Mouse (Mus musculus) adrenal gland (tissue): Measurements from ENCODE around the gene Ube2ql1.

Source experiments
- intact Hi-C: fragments of 180-260 bp; cut with DNase I; formaldehyde crosslinking; loops from one replicate; pipeline ENCODE4 v1.15.1; 2025

Gene Ube2ql1

GRCm38 (mm10) chr13:69717860-69718598, 21.7 kb downstream of the Ube2ql1 start:
- intact Hi-C loops: no loop called here

- intact Hi-C loops: no loop called here
These were observed 31.5 kb downstream of the Ube2ql1 start for GRCm38 (mm10) chr13:69708236-69708635.

GRCm38 (mm10) chr13:69707496-69707895, 32.2 kb downstream of the Ube2ql1 start:
- intact Hi-C loops: no loop called here

GRCm38 (mm10) chr13:69706919-69707318, 32.8 kb downstream of the Ube2ql1 start:
- intact Hi-C loops: no loop called here

- intact Hi-C loops: no loop called here
These were observed 36.2 kb downstream of the Ube2ql1 start for GRCm38 (mm10) chr13:69703505-69703904.

- intact Hi-C loops: no loop called here
These were observed 38.3 kb downstream of the Ube2ql1 start for GRCm38 (mm10) chr13:69701397-69701796.

- intact Hi-C loops: no loop called here
These were observed 38.9 kb downstream of the Ube2ql1 start for GRCm38 (mm10) chr13:69700827-69701226.

GRCm38 (mm10) chr13:69696333-69696991, 43.2 kb downstream of the Ube2ql1 start:
- intact Hi-C loops: loop anchor here (5.0 kb wide), 1 partner anchor 36 kb away; no protein-coding TSS in a partner anchor

- intact Hi-C loops: loop anchor here (2.0 to 5.0 kb wide), 2 partner anchors 300 to 891 kb away; no protein-coding TSS in a partner anchor
These were observed 48.6 kb downstream of the Ube2ql1 start for GRCm38 (mm10) chr13:69691074-69691473.

- intact Hi-C loops: no loop called here
These were observed 52.7 kb downstream of the Ube2ql1 start for GRCm38 (mm10) chr13:69687023-69687422.

GRCm38 (mm10) chr13:69685406-69685818, 54.3 kb downstream of the Ube2ql1 start:
- intact Hi-C loops: no loop called here

GRCm38 (mm10) chr13:69673921-69674618, 65.6 kb downstream of the Ube2ql1 start:
- intact Hi-C loops: no loop called here

GRCm38 (mm10) chr13:69673197-69673920, 66.3 kb downstream of the Ube2ql1 start:
- intact Hi-C loops: no loop called here

- intact Hi-C loops: no loop called here
These were observed 67.1 kb downstream of the Ube2ql1 start for GRCm38 (mm10) chr13:69672565-69672964.

GRCm38 (mm10) chr13:69672121-69672520, 67.6 kb downstream of the Ube2ql1 start:
- intact Hi-C loops: no loop called here

- intact Hi-C loops: no loop called here
These were observed 85.2 kb downstream of the Ube2ql1 start for GRCm38 (mm10) chr13:69654508-69654907.
